Mouse (Mus musculus): Measurements from ENCODE around the gene Rpl22. TPM values are rescaled to one million over a fixed set of nuclear protein-coding genes. Genes with fewer than 3 reads are reported as not detected.

Rpl22 gene
- polyA plus RNA-seq, 2 experiments, result 298 to 443 TPM

- Histone ChIP-seq H3K36me3 (replicated peaks; ENCODE audit: control insufficient read depth, insufficient read depth, low read depth) (peaks cover 9% of the 10 kb centered on the region), H3K9me3 (ENCODE audit: control insufficient read depth, low read length) (no peaks in the 10 kb centered on the region), H3K9ac (replicated peaks) (peak within 1 kb of the TSS; percentile 96), H3K27me3 (ENCODE audit: control insufficient read depth, insufficient read depth, low read length) (peaks cover 7% of the 10 kb centered on the region), H3K4me1 (replicated peaks; ENCODE audit: control insufficient read depth in 2 of 2, insufficient read depth in 2 of 2, low read length in 1 of 2) (peaks cover 16 to 20% of the 10 kb centered on the region in 2 experiments), H3K4me2 (ENCODE audit: low read depth) (peak within 1 kb of the TSS; percentile 97), H3K27ac (peak within 1 kb of the TSS; percentile 71), H3K4me3 (ENCODE audit: insufficient read depth in 1 of 2, low read depth in 2 of 2, low read length in 2 of 2) (peak within 1 kb of the TSS; percentile 84 to 93)
- ATAC-seq (ENCODE audit: insufficient read depth), result peak; percentile 95
- TF ChIP-seq CTCF (IDR thresholded peaks at IDR 0.05; ENCODE audit: low read depth), result no peak; the same call in 1 of the 2 replicates
- TF ChIP-seq EP300 (IDR thresholded peaks at IDR 0.05; ENCODE audit: low read depth), result peak; percentile 66
- under 1% methylated on average over 119 of the region's 119 CpGs for WGBS (ENCODE audit: insufficient replicate concordance)
- DNase-seq (ENCODE audit: low read depth in 3 of 3, low spot score in 3 of 3), result peak; percentile 97
These were observed 28.4 kb upstream of the Rpl22 start, which contains the start of gene Icmt for GRCm38 (mm10) chr4:152296874-152297861. Gene Icmt, plus strand, starts transcription at chr4:152297227.

GRCm38 (mm10) chr4:152298836-152299235 is 26.7 kb upstream of the Rpl22 start:
- H3K4me2 ChIP-seq (ENCODE audit: low read depth), result peak overlapping the region; percentile 97
- WGBS (ENCODE audit: insufficient replicate concordance), result 70% methylated on average over 14 of the region's 14 CpGs
- H3K27me3 ChIP-seq (ENCODE audit: control insufficient read depth, insufficient read depth, low read length), result no peaks in the 10 kb centered on the region
- H3K36me3 ChIP-seq (replicated peaks; ENCODE audit: control insufficient read depth, insufficient read depth, low read depth), result peaks cover 9% of the 10 kb centered on the region
- no peak for DNase-seq (ENCODE audit: low read depth in 3 of 3, low spot score in 3 of 3)
- ATAC-seq (ENCODE audit: insufficient read depth), result no peak
- no peak overlapping the region for H3K4me3 ChIP-seq (ENCODE audit: insufficient read depth in 1 of 2, low read depth in 2 of 2, low read length in 2 of 2)
- H3K4me1 ChIP-seq (replicated peaks; ENCODE audit: control insufficient read depth in 2 of 2, insufficient read depth in 2 of 2, low read length in 1 of 2), result peaks cover 16 to 20% of the 10 kb centered on the region in 2 experiments
- no peaks in the 10 kb centered on the region for H3K9me3 ChIP-seq (ENCODE audit: control insufficient read depth, low read length)
- TF ChIP-seq CTCF (IDR thresholded peaks at IDR 0.05; ENCODE audit: low read depth) (no peak), EP300 (IDR thresholded peaks at IDR 0.05; ENCODE audit: low read depth) (no peak)
- no peak overlapping the region for H3K27ac ChIP-seq
- H3K9ac ChIP-seq (replicated peaks), result no peak overlapping the region; the same call in 1 of the 2 replicates

- DNase-seq (ENCODE audit: low read depth in 3 of 3, low spot score in 3 of 3) (no peak), ATAC-seq (ENCODE audit: insufficient read depth) (no peak)
- Histone ChIP-seq H3K9ac (replicated peaks) (no peak overlapping the region), H3K27me3 (ENCODE audit: control insufficient read depth, insufficient read depth, low read length) (no peaks in the 10 kb centered on the region), H3K36me3 (replicated peaks; ENCODE audit: control insufficient read depth, insufficient read depth, low read depth) (peaks cover 9% of the 10 kb centered on the region), H3K4me3 (ENCODE audit: insufficient read depth in 1 of 2, low read depth in 2 of 2, low read length in 2 of 2) (no peak overlapping the region), H3K27ac (no peak overlapping the region), H3K4me1 (replicated peaks; ENCODE audit: control insufficient read depth in 2 of 2, insufficient read depth in 2 of 2, low read length in 1 of 2) (peaks cover 16 to 18% of the 10 kb centered on the region in 2 experiments), H3K4me2 (ENCODE audit: low read depth) (no peak overlapping the region), H3K9me3 (ENCODE audit: control insufficient read depth, low read length) (no peaks in the 10 kb centered on the region)
- TF ChIP-seq EP300 (IDR thresholded peaks at IDR 0.05; ENCODE audit: low read depth) (no peak), CTCF (IDR thresholded peaks at IDR 0.05; ENCODE audit: low read depth) (no peak)
- 81% methylated on average over 8 of the region's 8 CpGs for WGBS (ENCODE audit: insufficient replicate concordance)
These were observed 25.2 kb upstream of the Rpl22 start for GRCm38 (mm10) chr4:152300375-152300774.

- Histone ChIP-seq H3K36me3 (replicated peaks; ENCODE audit: control insufficient read depth, insufficient read depth, low read depth) (peaks cover 9% of the 10 kb centered on the region), H3K9ac (replicated peaks) (no peak overlapping the region), H3K4me3 (ENCODE audit: insufficient read depth in 1 of 2, low read depth in 2 of 2, low read length in 2 of 2) (no peak overlapping the region), H3K9me3 (ENCODE audit: control insufficient read depth, low read length) (no peaks in the 10 kb centered on the region), H3K4me2 (ENCODE audit: low read depth) (no peak overlapping the region), H3K27me3 (ENCODE audit: control insufficient read depth, insufficient read depth, low read length) (no peaks in the 10 kb centered on the region), H3K27ac (no peak overlapping the region), H3K4me1 (replicated peaks; ENCODE audit: control insufficient read depth in 2 of 2, insufficient read depth in 2 of 2, low read length in 1 of 2) (peaks cover 8 to 9% of the 10 kb centered on the region in 2 experiments)
- ATAC-seq (ENCODE audit: insufficient read depth) (no peak), DNase-seq (ENCODE audit: low read depth in 3 of 3, low spot score in 3 of 3) (no peak)
- 70% methylated on average over 11 of the region's 11 CpGs for WGBS (ENCODE audit: insufficient replicate concordance)
- TF ChIP-seq EP300 (IDR thresholded peaks at IDR 0.05; ENCODE audit: low read depth), result no peak
- TF ChIP-seq CTCF (IDR thresholded peaks at IDR 0.05; ENCODE audit: low read depth), result no peak
These were observed 23.5 kb upstream of the Rpl22 start for GRCm38 (mm10) chr4:152302012-152302411.

- Histone ChIP-seq H3K4me2 (ENCODE audit: low read depth) (no peak overlapping the region), H3K9me3 (ENCODE audit: control insufficient read depth, low read length) (no peaks in the 10 kb centered on the region), H3K4me1 (replicated peaks; ENCODE audit: control insufficient read depth in 2 of 2, insufficient read depth in 2 of 2, low read length in 1 of 2) (peaks cover 5 to 6% of the 10 kb centered on the region in 2 experiments), H3K27me3 (ENCODE audit: control insufficient read depth, insufficient read depth, low read length) (no peaks in the 10 kb centered on the region), H3K27ac (no peak overlapping the region), H3K36me3 (replicated peaks; ENCODE audit: control insufficient read depth, insufficient read depth, low read depth) (peaks cover 9% of the 10 kb centered on the region), H3K9ac (replicated peaks) (no peak overlapping the region), H3K4me3 (ENCODE audit: insufficient read depth in 1 of 2, low read depth in 2 of 2, low read length in 2 of 2) (no peak overlapping the region)
- TF ChIP-seq EP300 (IDR thresholded peaks at IDR 0.05; ENCODE audit: low read depth), result no peak
- TF ChIP-seq CTCF (IDR thresholded peaks at IDR 0.05; ENCODE audit: low read depth), result no peak
- 75% methylated on average over 10 of the region's 10 CpGs for WGBS (ENCODE audit: insufficient replicate concordance)
- ATAC-seq (ENCODE audit: insufficient read depth) (no peak), DNase-seq (ENCODE audit: low read depth in 3 of 3, low spot score in 3 of 3) (no peak)
These were observed 22.4 kb upstream of the Rpl22 start for GRCm38 (mm10) chr4:152303172-152303571.
